Mouse (Mus musculus): ENCODE results near the gene Zmiz1. TPM values are rescaled to one million over a fixed set of nuclear protein-coding genes. Genes with fewer than 3 reads are reported as not detected.

The Zmiz1 gene
- polyA plus RNA-seq, 1 experiment from 2014 or later, result 45.8 TPM

- H3K36me3 ChIP-seq, result no peaks in the 10 kb centered on the region
- H3K4me3 ChIP-seq, result no peak overlapping the region
- H3K27me3 ChIP-seq (ENCODE audit: insufficient read depth, poor library complexity, severe bottlenecking), result no peaks in the 10 kb centered on the region
- peak overlapping the region; percentile 84 for H3K27ac ChIP-seq
- no peaks in the 10 kb centered on the region for H3K9me3 ChIP-seq
- peaks cover 38% of the 10 kb centered on the region for H3K4me1 ChIP-seq
- WGBS, result 59% methylated on average over 10 of the region's 10 CpGs
- no peak for DNase-seq (ENCODE audit: low spot score)
Measured at GRCm38 (mm10) chr14:25686983-25687901, 228.3 kb downstream of the Zmiz1 start.

- Histone ChIP-seq H3K36me3 (peaks cover 31% of the 10 kb centered on the region), H3K27ac (peak overlapping the region; percentile 95), H3K27me3 (ENCODE audit: insufficient read depth, poor library complexity, severe bottlenecking) (no peaks in the 10 kb centered on the region), H3K9me3 (no peaks in the 10 kb centered on the region), H3K4me3 (peak overlapping the region; percentile 86), H3K4me1 (peaks cover 40% of the 10 kb centered on the region)
- DNase-seq (ENCODE audit: low spot score), result no peak
- 60% methylated on average over 6 of the region's 6 CpGs for WGBS
Measured at GRCm38 (mm10) chr14:25693271-25693887, 234.4 kb downstream of the Zmiz1 start.

GRCm38 (mm10) chr14:25693888-25694568 is 235.0 kb downstream of the Zmiz1 start, which contains the start of gene Ppif:
TSS of gene Ppif (plus strand) at chr14:25694154.
- DNase-seq (ENCODE audit: low spot score), result peak; percentile 97
- WGBS, result under 1% methylated on average over 70 of the region's 70 CpGs
- no peaks in the 10 kb centered on the region for H3K9me3 ChIP-seq
- peaks cover 37% of the 10 kb centered on the region for H3K36me3 ChIP-seq
- H3K4me1 ChIP-seq, result peaks cover 36% of the 10 kb centered on the region
- H3K27me3 ChIP-seq (ENCODE audit: insufficient read depth, poor library complexity, severe bottlenecking), result no peaks in the 10 kb centered on the region
- peak within 1 kb of the TSS; percentile 95 for H3K27ac ChIP-seq
- H3K4me3 ChIP-seq, result peak within 1 kb of the TSS; percentile 86

- no peak for DNase-seq (ENCODE audit: low spot score)
- H3K36me3 ChIP-seq, result peaks cover 42% of the 10 kb centered on the region
- H3K9me3 ChIP-seq, result no peaks in the 10 kb centered on the region
- peak overlapping the region; percentile 86 for H3K4me3 ChIP-seq
- H3K27me3 ChIP-seq (ENCODE audit: insufficient read depth, poor library complexity, severe bottlenecking), result no peaks in the 10 kb centered on the region
- WGBS, result 2% methylated on average over 10 of the region's 10 CpGs
- peaks cover 36% of the 10 kb centered on the region for H3K4me1 ChIP-seq
- peak overlapping the region; percentile 95 for H3K27ac ChIP-seq
Measured at GRCm38 (mm10) chr14:25694569-25694897, 235.5 kb downstream of the Zmiz1 start.

- no peaks in the 10 kb centered on the region for H3K9me3 ChIP-seq
- peak overlapping the region; percentile 86 for H3K4me3 ChIP-seq
- no peaks in the 10 kb centered on the region for H3K27me3 ChIP-seq (ENCODE audit: insufficient read depth, poor library complexity, severe bottlenecking)
- H3K4me1 ChIP-seq, result peaks cover 36% of the 10 kb centered on the region
- peaks cover 48% of the 10 kb centered on the region for H3K36me3 ChIP-seq
- H3K27ac ChIP-seq, result peak overlapping the region; percentile 95; the same call in 1 of the 2 replicates
- WGBS, result 54% methylated on average over 6 of the region's 6 CpGs
- no peak for DNase-seq (ENCODE audit: low spot score)
Measured at GRCm38 (mm10) chr14:25695059-25695458, 236.1 kb downstream of the Zmiz1 start.

- Histone ChIP-seq H3K27ac (no peak overlapping the region), H3K9me3 (no peaks in the 10 kb centered on the region), H3K36me3 (peaks cover 56% of the 10 kb centered on the region), H3K27me3 (ENCODE audit: insufficient read depth, poor library complexity, severe bottlenecking) (no peaks in the 10 kb centered on the region), H3K4me1 (peaks cover 36% of the 10 kb centered on the region), H3K4me3 (no peak overlapping the region)
- no peak for DNase-seq (ENCODE audit: low spot score)
- WGBS, result 71% methylated on average over 2 of the region's 2 CpGs
Measured at GRCm38 (mm10) chr14:25696356-25696755, 237.4 kb downstream of the Zmiz1 start.

- no peak overlapping the region for H3K4me3 ChIP-seq
- no peak overlapping the region for H3K27ac ChIP-seq
- H3K9me3 ChIP-seq, result no peaks in the 10 kb centered on the region
- H3K36me3 ChIP-seq, result peaks cover 39% of the 10 kb centered on the region
- H3K4me1 ChIP-seq, result peaks cover 7% of the 10 kb centered on the region; the same call in 1 of the 2 replicates
- no peak for DNase-seq (ENCODE audit: low spot score)
- no peaks in the 10 kb centered on the region for H3K27me3 ChIP-seq (ENCODE audit: insufficient read depth, poor library complexity, severe bottlenecking)
Measured at GRCm38 (mm10) chr14:25701986-25702385, 243.0 kb downstream of the Zmiz1 start.

GRCm38 (mm10) chr14:25707691-25708181 is 248.8 kb downstream of the Zmiz1 start:
- peak overlapping the region; percentile 86; the same call in 1 of the 2 replicates for H3K27ac ChIP-seq
- H3K4me1 ChIP-seq, result peaks cover 50% of the 10 kb centered on the region
- 44% methylated on average over 5 of the region's 5 CpGs for WGBS
- no peaks in the 10 kb centered on the region for H3K9me3 ChIP-seq
- no peaks in the 10 kb centered on the region for H3K36me3 ChIP-seq
- no peak for DNase-seq (ENCODE audit: low spot score)
- no peaks in the 10 kb centered on the region for H3K27me3 ChIP-seq (ENCODE audit: insufficient read depth, poor library complexity, severe bottlenecking)
- no peak overlapping the region for H3K4me3 ChIP-seq

GRCm38 (mm10) chr14:25708451-25708850 is 249.5 kb downstream of the Zmiz1 start:
- peaks cover 50% of the 10 kb centered on the region for H3K4me1 ChIP-seq
- H3K27me3 ChIP-seq (ENCODE audit: insufficient read depth, poor library complexity, severe bottlenecking), result no peaks in the 10 kb centered on the region
- peak overlapping the region; percentile 86 for H3K27ac ChIP-seq
- no peak for DNase-seq (ENCODE audit: low spot score)
- WGBS, result 53% methylated on average over 4 of the region's 4 CpGs
- no peaks in the 10 kb centered on the region for H3K9me3 ChIP-seq
- no peak overlapping the region for H3K4me3 ChIP-seq
- H3K36me3 ChIP-seq, result no peaks in the 10 kb centered on the region

- WGBS, result 74% methylated on average over 2 of the region's 2 CpGs
- no peak for DNase-seq (ENCODE audit: low spot score)
- no peaks in the 10 kb centered on the region for H3K27me3 ChIP-seq (ENCODE audit: insufficient read depth, poor library complexity, severe bottlenecking)
- peaks cover 2% of the 10 kb centered on the region; the same call in 1 of the 2 replicates for H3K36me3 ChIP-seq
- no peaks in the 10 kb centered on the region for H3K9me3 ChIP-seq
- no peak overlapping the region for H3K4me3 ChIP-seq
- peaks cover 52% of the 10 kb centered on the region for H3K4me1 ChIP-seq
- H3K27ac ChIP-seq, result peak overlapping the region; percentile 86
Measured at GRCm38 (mm10) chr14:25708917-25709316, 249.9 kb downstream of the Zmiz1 start.

- Histone ChIP-seq H3K27ac (peak overlapping the region; percentile 86), H3K27me3 (ENCODE audit: insufficient read depth, poor library complexity, severe bottlenecking) (0 out of 2 replicates have a peak, but pooled peaks cover 5% of the 10 kb centered on the region), H3K36me3 (peaks cover 14% of the 10 kb centered on the region), H3K4me3 (no peak overlapping the region), H3K9me3 (no peaks in the 10 kb centered on the region), H3K4me1 (peaks cover 56% of the 10 kb centered on the region)
- WGBS, result 25% methylated on average over 4 of the region's 4 CpGs
- DNase-seq (ENCODE audit: low spot score), result no peak
Measured at GRCm38 (mm10) chr14:25710073-25710472, 251.1 kb downstream of the Zmiz1 start.

- Histone ChIP-seq H3K4me1 (peaks cover 56% of the 10 kb centered on the region), H3K36me3 (peaks cover 20% of the 10 kb centered on the region), H3K9me3 (no peaks in the 10 kb centered on the region), H3K27ac (peak overlapping the region; percentile 86), H3K4me3 (no peak overlapping the region), H3K27me3 (ENCODE audit: insufficient read depth, poor library complexity, severe bottlenecking) (0 out of 2 replicates have a peak, but pooled peaks cover 6% of the 10 kb centered on the region)
- WGBS, result 43% methylated on average over 4 of the region's 4 CpGs
- no peak for DNase-seq (ENCODE audit: low spot score)
Measured at GRCm38 (mm10) chr14:25710681-25711080, 251.7 kb downstream of the Zmiz1 start.

Measured in heart, embryonic 10.5 days (tissue).